Mouse (Mus musculus) MEL (cell line): ENCODE measurements around the gene S100a4.

Experiments
- CHD1 ChIP-seq: IDR thresholded peaks from 2 replicates; pipeline ENCODE4 v1.6.1; 2012; ENCODE audit warnings: low read depth, mild to moderate bottlenecking, inconsistent platforms, low read length, improper control_type of control experiment
- CTCF ChIP-seq, 3 experiments: IDR thresholded peaks in 2 of 3; conservative IDR thresholded peaks in 1 of 3; 2 replicates each; pipeline ENCODE4 v1.5.1; 2011 to 2012; ENCODE audit warnings: low read length in 3 of 3, low read depth in 2 of 3, mild to moderate bottlenecking in 2 of 3, improper control_type of control experiment in 1 of 3, inconsistent platforms in 1 of 3, mixed read lengths in 1 of 3, moderate library complexity in 1 of 3; ENCODE audit not compliant: control insufficient read depth in 1 of 3, insufficient read depth in 1 of 3, poor library complexity in 1 of 3, severe bottlenecking in 1 of 3
- ETS1 ChIP-seq: IDR thresholded peaks from 2 replicates; pipeline ENCODE4 v1.6.1; 2012; ENCODE audit warnings: low read depth, mild to moderate bottlenecking, inconsistent platforms, low read length, improper control_type of control experiment, moderate library complexity
- MAX ChIP-seq: IDR thresholded peaks from 2 replicates; pipeline ENCODE4 v1.6.1; 2011; ENCODE audit warnings: low read length, improper control_type of control experiment
- MYB ChIP-seq: IDR thresholded peaks from 2 replicates; pipeline ENCODE4 v1.6.1; 2011; ENCODE audit warnings: mild to moderate bottlenecking, low read depth, low read length, improper control_type of control experiment
- TCF12 ChIP-seq: IDR thresholded peaks from 2 replicates; pipeline ENCODE4 v1.6.1; 2014; ENCODE audit warnings: low read depth, mild to moderate bottlenecking, inconsistent platforms, low read length, improper control_type of control experiment, moderate library complexity

- TF ChIP-seq CTCF (IDR thresholded peaks at IDR 0.05 in 2 of 3, conservative IDR thresholded peaks at IDR 0.05 in 1 of 3; ENCODE audit: control insufficient read depth in 1 of 3, insufficient read depth in 1 of 3, low read depth in 2 of 3, low read length in 3 of 3, poor library complexity in 1 of 3, severe bottlenecking in 1 of 3) (no peak), ETS1 (no peak), MYB (no peak), TCF12 (no peak), MAX (no peak), CHD1 (no peak)
Observed at GRCm38 (mm10) chr3:90583893-90584292, 19.7 kb upstream of the S100a4 start.
